Mouse (Mus musculus) neural tube, embryonic 15.5 days (tissue): ENCODE measurements around the gene Tbxa2r. TPM values are rescaled to one million over a fixed set of nuclear protein-coding genes. Genes with fewer than 3 reads are reported as not detected.

ENCODE experiments used
- ATAC-seq: fragments of 200-750 bp; cut with Nextera tagmentation; 2 replicates; pipeline ENCODE4 v1.8.0; 2017; ENCODE audit warnings: mild to moderate bottlenecking, moderate TSS enrichment, moderate library complexity; ENCODE audit not compliant: low FRiP score
- H3K27ac ChIP-seq: fragments of 300-500 bp; sonication (generic); replicated peaks from 2 replicates; pipeline ENCODE4 v1.5.1; 2015; ENCODE audit warnings: mild to moderate bottlenecking, inconsistent platforms
- H3K27me3 ChIP-seq: fragments of 300-500 bp; sonication (generic); replicated peaks from 2 replicates; pipeline ENCODE4 v1.6.1; 2015; ENCODE audit warnings: inconsistent platforms
- H3K36me3 ChIP-seq: fragments of 300-500 bp; sonication (generic); 2 replicates; pipeline ENCODE4 v1.6.1; 2015; ENCODE audit warnings: inconsistent platforms
- H3K4me1 ChIP-seq: fragments of 300-500 bp; sonication (generic); 2 replicates; pipeline ENCODE4 v1.6.1; 2015; ENCODE audit warnings: inconsistent platforms
- H3K4me2 ChIP-seq: fragments of 300-500 bp; sonication (generic); 2 replicates; pipeline ENCODE4 v1.6.1; 2015; ENCODE audit warnings: inconsistent platforms, mild to moderate bottlenecking, moderate library complexity
- H3K4me3 ChIP-seq: fragments of 300-500 bp; sonication (generic); replicated peaks from 2 replicates; pipeline ENCODE4 v1.5.1; 2015; ENCODE audit warnings: mild to moderate bottlenecking, inconsistent platforms
- H3K9ac ChIP-seq: fragments of 300-500 bp; sonication (generic); replicated peaks from 2 replicates; pipeline ENCODE4 v1.6.1; 2015; ENCODE audit warnings: mild to moderate bottlenecking, inconsistent platforms
- H3K9me3 ChIP-seq: fragments of 300-500 bp; sonication (generic); replicated peaks from 2 replicates; pipeline ENCODE4 v1.6.1; 2016; ENCODE audit warnings: inconsistent platforms
- WGBS: fragments of 180-500 bp; shearing (Covaris S2); methylation state at CpG from one replicate; pipeline ENCODE4 v1.1.7; 2015; ENCODE audit warnings: mixed read lengths; 5-methylcytosine and 5-hydroxymethylcytosine counted together
- polyA plus RNA-seq: library from polyadenylated mRNA; unstranded; fragments of >200 nt; fragmentation: Nextera tagmentation; extraction: Ambion mirVana; gene quantifications from 2 replicates; pipeline ENCODE4 v1.2.1, GENCODE M21; 2015

The Tbxa2r gene
- 5.5 and 11.4 TPM in 2 replicates for polyA plus RNA-seq

- 14% methylated on average over 10 of the region's 10 CpGs for WGBS
- H3K4me2 ChIP-seq: peak within 1 kb of the TSS; percentile 15; the same call in 1 of the 2 replicates
- H3K4me3 ChIP-seq: no peak within 1 kb of the TSS; the same call in 1 of the 2 replicates
- H3K36me3 ChIP-seq: peaks cover 43% of the 10 kb centered on the region
- H3K27me3 ChIP-seq: peaks cover 23% of the 10 kb centered on the region
- H3K9me3 ChIP-seq: no peaks in the 10 kb centered on the region
- H3K9ac ChIP-seq: no peak within 1 kb of the TSS
- peaks cover 8% of the 10 kb centered on the region; the same call in 1 of the 2 replicates for H3K4me1 ChIP-seq
- H3K27ac ChIP-seq: 0 out of 2 replicates have a peak within 1 kb of the TSS, but pooled peaks have one; percentile 0
- ATAC-seq: no peak
Observed at GRCm38 (mm10) chr10:81328386-81328785, at the start of gene Tbxa2r. Tbxa2r (plus strand) TSS chr10:81328731.

GRCm38 (mm10) chr10:81279496-81279895, 49.0 kb upstream of the Tbxa2r start:
- Histone ChIP-seq H3K27ac (no peak overlapping the region), H3K9ac (no peak overlapping the region), H3K9me3 (no peaks in the 10 kb centered on the region), H3K4me3 (no peak overlapping the region), H3K4me1 (no peaks in the 10 kb centered on the region), H3K36me3 (no peaks in the 10 kb centered on the region; the same call in 1 of the 2 replicates), H3K4me2 (no peak overlapping the region), H3K27me3 (peaks cover 23% of the 10 kb centered on the region)
- ATAC-seq: no peak
- WGBS: 31% methylated on average over 10 of the region's 10 CpGs

- Histone ChIP-seq H3K9me3 (no peaks in the 10 kb centered on the region), H3K4me1 (peaks cover 13% of the 10 kb centered on the region), H3K4me3 (no peak overlapping the region), H3K27ac (no peak overlapping the region), H3K27me3 (peaks cover 41% of the 10 kb centered on the region), H3K36me3 (no peaks in the 10 kb centered on the region), H3K4me2 (no peak overlapping the region), H3K9ac (no peak overlapping the region)
- WGBS: 47% methylated on average over 6 of the region's 6 CpGs
- no peak for ATAC-seq
Observed at GRCm38 (mm10) chr10:81284189-81284588, 44.3 kb upstream of the Tbxa2r start.

- Histone ChIP-seq H3K9me3 (no peaks in the 10 kb centered on the region), H3K27ac (no peak overlapping the region), H3K4me2 (peak overlapping the region; percentile 94; the same call in 1 of the 2 replicates), H3K9ac (no peak overlapping the region), H3K36me3 (no peaks in the 10 kb centered on the region), H3K4me3 (peak overlapping the region; percentile 51; the same call in 1 of the 2 replicates), H3K27me3 (peaks cover 44% of the 10 kb centered on the region), H3K4me1 (peaks cover 16% of the 10 kb centered on the region)
- 17% methylated on average over 17 of the region's 17 CpGs for WGBS
- no peak for ATAC-seq
Observed at GRCm38 (mm10) chr10:81284719-81285118, 43.8 kb upstream of the Tbxa2r start.

GRCm38 (mm10) chr10:81285694-81286450, 42.7 kb upstream of the Tbxa2r start:
- no peaks in the 10 kb centered on the region for H3K9me3 ChIP-seq
- peak overlapping the region; percentile 55 for H3K9ac ChIP-seq
- no peaks in the 10 kb centered on the region for H3K36me3 ChIP-seq
- WGBS: 3% methylated on average over 54 of the region's 54 CpGs
- H3K4me1 ChIP-seq: peaks cover 27% of the 10 kb centered on the region
- H3K27me3 ChIP-seq: peaks cover 51% of the 10 kb centered on the region
- no peak overlapping the region for H3K27ac ChIP-seq
- peak; percentile 67 for ATAC-seq
- peak overlapping the region; percentile 51 for H3K4me3 ChIP-seq
- H3K4me2 ChIP-seq: peak overlapping the region; percentile 94

- peaks cover 57% of the 10 kb centered on the region for H3K27me3 ChIP-seq
- WGBS: 53% methylated on average over 6 of the region's 6 CpGs
- peaks cover 31% of the 10 kb centered on the region for H3K4me1 ChIP-seq
- H3K36me3 ChIP-seq: no peaks in the 10 kb centered on the region
- H3K27ac ChIP-seq: no peak overlapping the region
- no peaks in the 10 kb centered on the region for H3K9me3 ChIP-seq
- no peak for ATAC-seq
- H3K9ac ChIP-seq: no peak overlapping the region
- no peak overlapping the region for H3K4me2 ChIP-seq
- no peak overlapping the region for H3K4me3 ChIP-seq
Observed at GRCm38 (mm10) chr10:81286586-81286985, 41.9 kb upstream of the Tbxa2r start.

- no peak overlapping the region for H3K9ac ChIP-seq
- no peak overlapping the region for H3K4me3 ChIP-seq
- H3K27me3 ChIP-seq: peaks cover 57% of the 10 kb centered on the region
- H3K27ac ChIP-seq: no peak overlapping the region
- WGBS: 72% methylated on average over 8 of the region's 8 CpGs
- no peak overlapping the region for H3K4me2 ChIP-seq
- H3K36me3 ChIP-seq: no peaks in the 10 kb centered on the region
- ATAC-seq: no peak
- H3K9me3 ChIP-seq: no peaks in the 10 kb centered on the region
- H3K4me1 ChIP-seq: peaks cover 31% of the 10 kb centered on the region
Observed at GRCm38 (mm10) chr10:81287513-81288157, 40.9 kb upstream of the Tbxa2r start.

- H3K36me3 ChIP-seq: no peaks in the 10 kb centered on the region
- H3K27ac ChIP-seq: no peak overlapping the region
- no peak overlapping the region for H3K4me2 ChIP-seq
- peaks cover 33% of the 10 kb centered on the region for H3K4me1 ChIP-seq
- no peaks in the 10 kb centered on the region for H3K9me3 ChIP-seq
- H3K9ac ChIP-seq: no peak overlapping the region
- ATAC-seq: no peak
- no peak overlapping the region for H3K4me3 ChIP-seq
- 38% methylated on average over 6 of the region's 6 CpGs for WGBS
- peaks cover 50% of the 10 kb centered on the region for H3K27me3 ChIP-seq
Observed at GRCm38 (mm10) chr10:81288601-81289000, 39.9 kb upstream of the Tbxa2r start.

GRCm38 (mm10) chr10:81289278-81289677, 39.3 kb upstream of the Tbxa2r start:
- Histone ChIP-seq H3K9me3 (no peaks in the 10 kb centered on the region), H3K4me3 (no peak overlapping the region), H3K36me3 (no peaks in the 10 kb centered on the region), H3K4me2 (no peak overlapping the region), H3K27ac (no peak overlapping the region), H3K27me3 (peaks cover 43% of the 10 kb centered on the region), H3K4me1 (peaks cover 39% of the 10 kb centered on the region), H3K9ac (no peak overlapping the region)
- WGBS: 6% methylated on average over 7 of the region's 7 CpGs
- no peak for ATAC-seq

GRCm38 (mm10) chr10:81289811-81290210, 38.7 kb upstream of the Tbxa2r start:
- Histone ChIP-seq H3K4me3 (no peak overlapping the region), H3K36me3 (no peaks in the 10 kb centered on the region), H3K27ac (no peak overlapping the region), H3K4me2 (no peak overlapping the region), H3K4me1 (peaks cover 44% of the 10 kb centered on the region), H3K9me3 (no peaks in the 10 kb centered on the region), H3K9ac (no peak overlapping the region), H3K27me3 (peaks cover 38% of the 10 kb centered on the region)
- ATAC-seq: no peak
- 58% methylated on average over 14 of the region's 14 CpGs for WGBS

- H3K4me2 ChIP-seq: peak overlapping the region; percentile 24; the same call in 1 of the 2 replicates
- H3K4me1 ChIP-seq: peaks cover 45% of the 10 kb centered on the region
- 12% methylated on average over 24 of the region's 24 CpGs for WGBS
- H3K27ac ChIP-seq: no peak overlapping the region
- H3K36me3 ChIP-seq: no peaks in the 10 kb centered on the region
- H3K27me3 ChIP-seq: peaks cover 30% of the 10 kb centered on the region
- H3K4me3 ChIP-seq: no peak overlapping the region
- H3K9ac ChIP-seq: no peak overlapping the region
- H3K9me3 ChIP-seq: no peaks in the 10 kb centered on the region
- ATAC-seq: no peak
Observed at GRCm38 (mm10) chr10:81290698-81291460, 37.7 kb upstream of the Tbxa2r start.
